Mouse (Mus musculus) T-helper 1 cell (primary cell): ENCODE data around the gene Chfr.
"Not testable (repeated sequence)": the region's sequence is repeated elsewhere in the genome, so short reads cannot be mapped to it uniquely, and the experiment has no call there.

ENCODE experiments used
- in situ Hi-C: fragments of 300-600 bp; cut with MboI, MseI; formaldehyde crosslinking; loops from one replicate; pipeline ENCODE4 v1.15.1; 2025; ENCODE audit warnings: high pct_unique_total_duplicates

Chfr gene

DNA sequence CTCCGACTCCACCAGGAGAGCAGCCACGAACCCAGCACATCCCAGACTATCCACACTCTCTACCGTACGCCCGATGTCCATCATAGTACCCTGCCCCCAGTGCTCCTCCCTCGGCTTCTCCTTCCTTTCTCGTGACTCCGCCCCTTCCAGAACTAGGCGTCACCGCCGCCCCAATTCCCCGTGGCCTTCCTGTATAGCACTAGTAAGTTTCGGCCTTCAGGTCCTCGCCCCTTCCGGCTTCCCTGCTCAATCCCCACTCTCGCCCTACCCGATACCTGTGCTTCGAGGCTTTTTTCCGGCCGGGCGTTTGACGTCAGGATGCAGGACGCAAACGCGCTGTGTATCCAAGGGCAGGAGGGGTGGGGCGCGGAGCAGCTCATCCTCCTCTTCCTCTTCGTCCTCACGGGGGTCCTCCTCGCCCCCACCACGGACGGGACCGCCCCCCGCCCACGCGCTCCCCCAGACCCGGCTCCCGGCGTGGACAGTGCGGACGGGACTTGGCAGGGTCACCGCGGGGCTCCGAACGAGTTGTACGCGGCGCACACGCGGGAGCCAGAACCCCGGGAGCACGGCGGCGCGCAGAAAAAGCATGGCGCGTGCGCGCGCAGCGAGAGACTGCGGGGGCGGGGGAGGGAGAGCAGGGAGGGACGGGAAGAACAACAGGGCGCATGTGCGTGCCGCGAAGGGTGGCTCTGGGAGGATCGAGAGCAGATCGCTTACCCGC, 27.9 kb upstream of the Chfr start, which contains the start of gene Gtpbp6:
Gene Gtpbp6, minus strand, starts transcription at position 617 of the 724 bp plus-strand sequence.
- in situ Hi-C loops, result loop anchor here (10.0 kb wide), 1 partner anchor 553 kb away; the partner anchor contains the start of gene Crlf2

DNA sequence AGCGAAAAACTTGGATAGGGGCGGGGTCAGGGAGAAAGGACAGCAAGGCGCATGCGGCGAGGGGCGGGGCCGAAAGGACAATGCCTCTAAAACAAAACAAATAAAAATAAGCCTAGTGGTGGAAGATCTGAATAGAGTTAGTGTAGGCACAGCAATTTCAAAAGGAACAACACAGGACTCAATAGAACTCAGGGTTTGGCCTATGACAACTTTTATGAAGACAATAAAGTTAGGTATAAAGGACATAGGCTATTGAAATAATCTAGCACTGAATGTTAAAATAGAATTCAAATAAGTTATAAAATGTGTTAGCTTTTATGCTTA, 27.4 kb upstream of the Chfr start:
- in situ Hi-C loops, result loop anchor here (10.0 kb wide), 1 partner anchor 553 kb away; the partner anchor contains the start of gene Crlf2

DNA sequence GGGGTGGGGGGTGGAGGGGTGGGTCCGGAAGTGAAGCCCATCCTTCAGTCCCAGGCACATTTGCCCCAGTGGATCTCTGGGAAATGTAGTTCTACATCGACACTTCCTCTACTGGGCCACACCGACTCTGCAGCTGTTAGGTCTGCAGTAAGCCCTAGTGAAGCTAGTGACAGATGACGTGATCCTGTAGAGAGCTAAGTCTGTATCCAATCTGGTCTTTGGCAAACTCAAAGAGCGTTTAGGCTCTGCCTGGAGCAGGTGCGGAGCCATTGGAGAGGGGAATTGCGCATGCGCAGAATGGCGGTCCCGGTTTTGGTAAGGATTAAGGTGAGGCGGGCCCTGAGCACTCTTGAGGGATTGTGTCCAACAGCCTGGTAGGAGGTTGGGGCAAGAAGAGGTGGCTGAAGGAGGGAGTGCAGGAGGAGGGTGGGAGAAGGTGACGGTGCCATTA, 25.6 kb upstream of the Chfr start, which contains the start of gene Zfp605:
Gene Zfp605, plus strand, starts transcription at position 102 of the 451 bp plus-strand sequence.
- in situ Hi-C loops, result loop anchor here (10.0 kb wide), 1 partner anchor 555 kb away; the partner anchor contains the start of gene Crlf2

DNA sequence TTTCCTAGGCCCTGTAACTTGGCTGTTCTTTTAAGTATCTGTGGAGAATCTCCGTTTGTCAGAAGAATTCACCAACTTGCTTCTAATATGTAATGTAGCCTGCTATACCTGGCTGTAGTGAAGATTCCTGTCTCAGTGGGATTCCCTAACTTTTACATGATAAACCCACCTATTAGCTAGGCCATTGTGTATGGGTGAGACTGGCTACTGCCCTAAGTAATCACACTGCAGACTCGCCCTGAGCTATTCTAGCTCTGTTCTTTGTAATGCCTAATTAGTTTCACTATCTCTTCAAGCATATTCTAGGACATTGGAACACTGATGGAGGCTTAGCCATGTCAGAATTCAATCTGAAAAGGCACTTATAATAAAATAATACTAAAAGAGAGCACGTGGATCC, 13.3 kb upstream of the Chfr start:
- in situ Hi-C loops, result not testable (repeated sequence)

DNA sequence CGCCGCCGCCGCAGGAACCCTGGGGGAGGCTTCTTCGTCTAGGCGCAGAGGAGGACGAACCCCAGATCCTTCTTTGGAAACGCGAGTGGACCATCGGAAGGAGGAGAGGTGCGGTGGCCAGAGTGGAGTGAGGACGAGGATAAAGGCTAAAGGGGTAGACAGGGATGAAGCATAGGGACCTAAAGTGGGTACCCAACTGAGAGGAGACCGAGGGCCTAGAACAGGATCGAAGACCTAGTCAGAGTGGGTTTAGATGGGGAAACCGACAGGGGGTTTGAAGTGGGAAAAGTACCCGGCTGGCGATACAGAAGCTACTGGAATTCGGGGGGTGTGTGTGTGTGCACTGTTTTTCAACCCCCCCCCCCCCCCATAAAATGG, 434 bp downstream of the Chfr start:
- in situ Hi-C loops, result no loop called here

DNA sequence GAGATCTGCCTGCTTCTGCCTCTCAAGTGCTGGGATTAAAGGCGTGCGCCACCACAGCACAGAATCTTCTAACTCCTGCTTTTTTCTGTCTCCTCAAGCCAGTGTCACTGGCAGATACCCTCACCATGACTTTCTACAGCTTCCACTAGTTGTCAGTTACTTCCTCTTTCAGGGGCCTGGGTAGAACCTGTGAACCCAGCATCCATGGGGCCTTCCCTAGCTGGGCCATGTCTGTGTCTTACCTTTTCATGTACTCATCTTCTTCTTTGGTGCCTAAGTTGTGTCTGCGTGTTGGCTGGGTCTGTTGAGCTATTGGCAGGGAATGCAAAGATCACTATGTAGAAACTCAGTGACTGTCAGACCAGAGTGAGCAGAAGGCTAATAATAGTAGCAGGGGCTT, 2.2 kb downstream of the Chfr start:
- in situ Hi-C loops, result no loop called here

DNA sequence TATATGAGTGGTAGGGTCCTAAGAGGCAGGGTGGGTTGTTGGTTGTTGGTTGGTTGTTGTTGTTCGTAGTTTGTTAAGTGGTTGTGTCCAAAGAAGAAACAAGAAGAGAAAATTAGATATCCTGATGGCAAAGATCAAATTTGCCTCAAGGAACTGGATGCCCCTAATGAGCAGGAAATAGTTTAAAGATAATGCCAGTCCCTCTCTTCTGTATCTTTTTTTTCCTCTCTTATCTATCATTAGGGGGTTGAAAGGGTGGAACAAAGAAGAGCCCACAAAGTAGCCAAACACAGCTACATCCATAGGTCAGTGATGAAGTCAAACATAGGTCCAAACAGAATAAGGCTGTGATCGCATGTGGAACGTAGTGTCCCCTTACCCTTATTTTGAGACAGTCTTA, 3.7 kb downstream of the Chfr start:
- in situ Hi-C loops, result no loop called here

DNA sequence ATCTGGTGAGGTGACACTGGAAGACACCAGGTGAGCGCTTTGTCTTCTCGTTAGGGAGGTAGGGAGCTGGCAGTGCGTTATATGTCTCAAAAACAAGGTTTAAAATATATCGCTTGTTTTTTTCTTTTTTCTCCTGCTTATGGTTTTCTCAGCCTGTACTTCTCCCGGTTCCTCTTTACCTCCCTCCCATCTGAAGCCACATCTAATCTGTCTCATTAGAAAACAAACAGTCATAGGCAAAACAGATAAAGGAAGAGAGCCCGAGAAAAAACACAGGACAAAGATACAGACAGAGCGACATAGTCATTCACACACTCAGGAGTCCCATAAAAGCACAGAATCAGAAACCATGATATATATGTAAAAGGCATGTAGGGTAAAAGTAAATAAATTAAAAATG, 4.8 kb downstream of the Chfr start:
- in situ Hi-C loops, result no loop called here

DNA sequence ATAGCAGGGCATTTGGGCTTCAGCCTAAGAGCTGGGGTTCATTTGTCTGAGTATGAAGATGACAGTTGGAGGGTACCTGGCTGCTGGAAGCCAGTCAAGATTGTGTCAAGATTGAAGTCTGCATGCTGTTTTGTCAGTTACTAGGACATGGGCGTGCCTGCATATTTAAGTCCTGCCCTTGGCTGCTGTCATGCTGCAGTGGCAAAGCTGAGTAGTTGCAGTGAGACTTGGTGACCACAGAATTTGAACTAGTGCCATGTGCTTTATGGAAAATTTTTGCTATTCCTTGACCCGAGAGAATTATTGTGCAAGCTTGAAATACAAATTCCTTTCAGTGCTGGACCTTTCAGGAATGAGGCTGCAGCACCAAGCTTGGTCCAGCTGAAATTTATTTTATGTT, 6.7 kb downstream of the Chfr start:
- in situ Hi-C loops, result no loop called here

DNA sequence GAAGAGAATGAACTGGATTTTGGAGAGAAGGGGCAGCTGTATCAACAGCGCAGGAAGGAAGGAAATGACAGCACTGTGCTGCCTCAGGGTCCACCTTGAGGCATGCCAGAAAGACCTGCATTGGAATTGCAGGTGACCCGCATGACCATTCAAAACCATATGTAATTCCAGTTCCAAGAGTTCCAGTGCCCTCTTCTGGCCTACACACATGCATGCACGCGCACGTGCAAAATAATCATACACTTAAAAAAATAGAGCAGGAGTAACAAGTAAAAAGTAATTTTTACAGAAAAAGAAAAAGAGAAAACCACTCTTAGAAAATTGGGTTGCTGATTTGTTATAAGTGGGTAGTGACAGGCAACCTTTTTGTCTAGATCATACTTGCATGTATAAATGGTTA, 7.4 kb downstream of the Chfr start:
- in situ Hi-C loops, result no loop called here

DNA sequence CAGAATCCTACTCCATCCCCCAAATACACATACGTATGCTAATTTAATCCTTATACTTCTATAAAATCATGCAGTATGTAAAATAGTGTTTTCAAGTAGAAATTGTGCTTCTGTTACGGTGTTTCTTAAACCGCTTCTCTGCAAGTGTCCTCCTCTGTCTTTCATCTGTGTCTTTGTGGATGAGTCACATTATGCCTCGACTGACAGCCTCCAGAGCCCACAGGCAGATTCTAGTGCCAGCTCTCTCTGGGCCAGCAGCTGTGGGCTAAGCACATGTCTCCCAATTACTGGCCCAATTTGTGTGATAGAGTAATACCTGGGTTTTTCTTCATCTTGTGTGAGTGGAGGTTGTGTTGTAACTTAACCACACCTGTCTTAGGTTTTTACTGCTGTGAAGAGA, 33.7 kb downstream of the Chfr start:
- in situ Hi-C loops, result no loop called here

DNA sequence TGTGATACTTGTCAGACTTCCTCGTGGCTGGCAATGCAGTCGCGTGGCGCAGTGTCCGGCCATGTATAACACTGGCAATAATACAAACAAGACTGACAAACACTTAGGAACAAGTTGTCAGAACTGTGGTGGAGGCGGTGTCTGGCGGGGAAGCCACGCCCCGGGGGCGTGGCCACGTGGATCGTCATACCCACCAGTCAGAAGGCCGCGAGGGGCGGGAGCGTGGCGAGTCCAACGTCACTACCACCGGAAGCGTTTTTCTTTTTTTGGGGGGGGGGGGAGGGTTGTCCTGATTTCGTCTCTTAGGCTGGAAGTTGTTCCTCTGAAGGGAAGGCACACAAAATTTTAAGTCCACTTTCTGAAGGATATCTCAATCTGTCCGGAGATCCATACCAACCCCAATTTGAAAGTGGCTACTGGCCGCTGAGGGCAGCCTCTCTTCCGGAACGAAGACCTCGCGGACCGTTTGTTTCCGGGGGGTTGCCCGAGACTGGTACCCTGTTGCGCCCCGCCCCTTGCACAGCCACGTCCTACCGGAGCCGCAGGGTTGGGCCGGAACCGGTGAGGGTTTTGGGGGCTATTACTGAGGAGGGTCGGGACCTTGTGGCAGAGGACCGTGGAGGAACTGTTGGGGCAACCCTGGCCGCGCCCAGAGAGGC, 40.8 kb downstream of the Chfr start, which contains the start of gene Golga3:
Gene Golga3, plus strand, starts transcription at position 340 of the 659 bp plus-strand sequence.
- in situ Hi-C loops, result no loop called here

DNA sequence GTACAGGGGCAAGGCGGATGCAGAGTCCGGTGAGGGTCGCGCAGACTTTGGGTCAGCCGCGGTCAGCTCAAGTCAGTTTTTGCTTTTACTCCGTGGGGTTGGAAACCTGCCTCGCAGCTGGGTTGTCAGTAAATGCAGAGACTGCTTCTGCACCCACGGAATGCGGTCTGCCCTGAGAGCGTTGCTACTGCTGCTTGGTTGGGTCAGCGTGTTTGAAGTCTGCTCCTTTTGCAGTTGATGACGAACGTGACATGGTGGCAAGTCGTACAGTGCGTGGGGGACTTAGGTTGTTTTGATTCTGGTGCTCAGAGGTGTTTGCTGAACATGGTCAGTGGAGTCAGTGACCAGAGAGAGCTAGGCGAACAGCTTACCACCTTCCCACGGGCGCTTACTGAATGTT, 41.4 kb downstream of the Chfr start:
- in situ Hi-C loops, result no loop called here

DNA sequence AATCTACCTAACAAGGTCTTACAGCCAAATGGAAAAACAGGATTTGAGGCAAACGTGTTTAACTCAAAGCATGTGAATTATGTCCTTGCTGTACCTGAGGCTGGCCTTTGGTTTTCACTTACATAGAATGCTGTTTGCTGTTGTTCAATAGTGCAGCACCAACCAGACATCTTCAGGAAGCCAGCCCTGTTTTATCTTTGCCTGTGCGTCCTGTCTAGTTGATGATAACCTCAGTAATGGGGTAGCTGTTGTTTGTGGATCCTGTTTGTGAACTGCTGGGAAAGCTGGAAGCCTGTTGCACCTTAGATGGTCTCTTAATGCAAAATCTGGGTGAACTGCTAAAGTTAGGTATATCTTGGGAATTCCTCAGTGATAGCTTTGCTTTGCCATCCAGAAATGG, 43.0 kb downstream of the Chfr start:
- in situ Hi-C loops, result no loop called here

DNA sequence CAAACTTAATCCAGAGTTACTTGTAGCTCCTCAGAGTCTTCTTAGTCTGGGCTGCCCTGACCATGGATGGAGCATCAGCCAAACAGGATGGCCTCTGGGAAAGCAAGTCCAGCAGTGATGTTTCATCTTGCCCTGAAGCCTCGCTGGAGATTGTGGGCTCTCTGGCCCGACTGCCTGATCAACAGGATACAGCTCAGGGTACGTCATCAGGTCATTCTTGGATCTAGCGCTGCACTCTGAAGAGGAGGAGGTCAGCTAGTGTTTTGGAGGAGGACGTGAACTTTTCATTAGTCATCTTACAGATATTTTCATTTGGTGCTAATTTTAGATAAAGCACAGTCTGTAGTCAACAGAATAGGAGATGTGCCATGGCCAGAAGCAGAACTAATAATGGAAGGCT, 46.1 kb downstream of the Chfr start:
- in situ Hi-C loops, result no loop called here

DNA sequence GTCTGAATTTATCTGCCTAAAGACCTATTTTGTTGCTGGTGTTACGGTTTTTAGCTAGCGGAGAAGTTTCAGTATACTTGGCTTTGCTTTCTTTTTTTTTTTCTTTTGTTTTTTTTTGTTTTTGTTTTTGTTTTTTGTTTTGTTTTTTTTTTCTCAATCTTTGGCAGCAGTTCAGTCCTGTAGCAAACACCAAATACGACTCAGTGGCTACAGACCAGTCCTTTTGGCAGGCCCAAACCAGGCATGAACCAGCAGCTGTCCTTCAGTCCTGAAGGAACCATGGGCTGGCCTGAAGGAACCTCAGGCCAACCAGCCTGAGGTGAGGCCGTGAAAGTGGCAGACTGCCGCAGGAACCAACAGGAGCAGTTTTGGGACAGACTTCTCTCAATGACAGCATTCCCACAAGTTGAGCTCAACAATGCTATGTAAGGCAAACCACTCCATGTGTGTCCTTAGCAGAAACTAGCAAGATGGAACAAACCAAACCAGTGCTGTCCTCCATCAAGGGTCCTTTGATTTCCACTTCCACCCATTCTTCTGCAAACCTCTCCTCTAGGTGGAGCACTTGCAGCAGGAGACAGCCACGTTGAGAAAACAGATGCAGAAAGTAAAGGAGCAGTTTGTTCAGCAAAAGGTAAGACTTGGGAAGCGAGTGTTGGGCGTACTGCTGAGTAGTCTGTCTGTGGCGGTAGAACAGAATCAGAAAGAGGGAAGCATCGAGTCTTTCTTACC, 67.7 kb downstream of the Chfr start:
- in situ Hi-C loops, result no loop called here

DNA sequence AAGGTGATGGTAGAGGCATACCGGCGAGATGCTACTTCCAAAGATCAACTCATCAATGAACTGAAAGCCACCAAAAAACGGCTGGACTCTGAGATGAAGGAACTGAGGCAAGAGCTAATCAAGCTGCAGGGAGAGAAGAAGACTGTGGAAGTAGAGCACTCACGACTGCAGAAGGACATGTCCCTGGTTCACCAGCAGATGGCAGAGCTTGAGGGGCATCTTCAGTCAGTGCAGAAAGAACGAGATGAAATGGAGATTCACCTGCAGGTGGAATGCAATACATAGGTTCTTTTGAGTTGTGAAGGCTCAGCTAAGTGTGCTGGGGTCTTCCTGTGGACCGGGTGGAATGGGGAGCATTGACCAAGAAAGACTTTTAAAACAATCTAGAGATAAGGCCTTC, 69.1 kb downstream of the Chfr start:
- in situ Hi-C loops, result no loop called here

DNA sequence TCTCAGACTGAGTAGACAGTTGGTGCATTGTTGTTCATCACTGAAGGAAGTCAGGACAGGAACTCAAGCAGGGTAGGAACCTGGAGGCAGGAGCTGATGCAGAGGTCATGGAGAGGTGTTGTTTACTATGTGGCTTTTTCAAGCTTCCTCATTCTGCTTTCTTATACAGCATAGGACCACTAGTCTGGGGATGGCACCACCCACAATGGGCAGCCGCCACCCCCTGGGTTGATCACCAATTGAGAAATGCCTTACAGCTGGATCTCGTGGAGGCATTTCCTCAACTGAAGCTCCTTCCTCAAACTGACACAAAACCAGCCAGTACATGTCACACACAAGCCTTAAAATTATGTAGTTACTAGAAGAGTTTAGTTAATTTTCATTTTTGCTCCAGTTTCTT, 75.7 kb downstream of the Chfr start:
- in situ Hi-C loops, result no loop called here

DNA sequence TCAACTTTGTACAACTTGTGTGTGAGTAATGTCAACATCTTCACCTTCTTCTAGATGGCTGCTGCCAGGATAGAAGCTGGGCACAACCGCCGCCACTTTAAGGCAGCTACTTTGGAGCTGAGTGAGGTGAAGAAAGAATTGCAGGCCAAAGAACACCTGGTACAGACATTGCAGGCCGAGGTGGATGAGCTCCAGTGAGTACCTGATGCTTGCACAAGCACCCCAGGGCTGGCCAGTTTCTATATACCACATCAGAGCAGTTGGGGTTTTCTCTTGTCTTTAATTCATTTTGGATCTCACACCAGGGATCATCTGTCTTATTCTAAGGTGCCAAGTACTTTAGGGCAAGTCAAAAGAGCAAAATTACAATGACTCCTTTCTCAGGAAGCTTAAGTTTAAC, 81.1 kb downstream of the Chfr start:
- in situ Hi-C loops, result no loop called here

DNA sequence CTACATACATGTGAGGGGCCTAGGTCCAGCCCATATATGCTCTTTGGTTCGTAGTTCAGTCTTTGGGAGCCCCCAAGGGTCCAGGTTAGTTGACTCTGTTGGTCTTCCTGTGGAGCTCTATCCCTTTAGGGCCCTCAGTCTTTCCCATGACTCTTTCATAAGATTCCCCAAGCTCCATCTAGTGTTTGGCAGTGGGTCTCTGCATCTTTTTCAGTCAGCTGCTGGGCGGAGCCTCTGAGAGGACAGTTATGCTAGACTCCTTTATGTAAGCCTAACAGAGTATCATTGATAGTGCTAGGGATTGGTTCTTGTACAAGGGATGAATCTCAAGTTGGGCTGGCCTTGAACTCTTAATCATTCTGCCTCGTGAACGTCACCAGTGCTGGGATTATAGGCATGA, 84.7 kb downstream of the Chfr start:
- in situ Hi-C loops, result no loop called here
